Mouse (Mus musculus): Measurements from ENCODE around the gene Lingo1. TPM values are rescaled to one million over a fixed set of nuclear protein-coding genes. Genes with fewer than 3 reads are reported as not detected.

The Lingo1 gene
- polyA plus RNA-seq, 1 experiment from 2014 or later, result 2.1 TPM

GRCm38 (mm10) chr9:56591248-56591888, 204.9 kb downstream of the Lingo1 start:
- Histone ChIP-seq H3K36me3 (replicated peaks) (no peaks in the 10 kb centered on the region), H3K4me3 (no peak overlapping the region), H3K4me1 (peaks cover 23% of the 10 kb centered on the region), H3K27ac (replicated peaks) (no peak overlapping the region), H3K27me3 (replicated peaks; ENCODE audit: low read depth, poor library complexity, severe bottlenecking) (peaks cover 21% of the 10 kb centered on the region; the same call in 1 of the 2 replicates), H3K9me3 (no peaks in the 10 kb centered on the region)
- DNase-seq (ENCODE audit: low spot score), result no peak
- WGBS, result 86% methylated on average over 8 of the region's 8 CpGs

GRCm38 (mm10) chr9:56589762-56590161, 206.5 kb downstream of the Lingo1 start:
- Histone ChIP-seq H3K4me1 (peaks cover 30% of the 10 kb centered on the region), H3K27ac (replicated peaks) (peak overlapping the region; percentile 63), H3K27me3 (replicated peaks; ENCODE audit: low read depth, poor library complexity, severe bottlenecking) (peaks cover 26% of the 10 kb centered on the region; the same call in 1 of the 2 replicates), H3K4me3 (no peak overlapping the region), H3K9me3 (no peaks in the 10 kb centered on the region), H3K36me3 (replicated peaks) (no peaks in the 10 kb centered on the region)
- DNase-seq (ENCODE audit: low spot score), result no peak
- 38% methylated on average over 5 of the region's 5 CpGs for WGBS

- H3K4me3 ChIP-seq, result no peak overlapping the region
- no peak overlapping the region for H3K27ac ChIP-seq (replicated peaks)
- no peak for DNase-seq (ENCODE audit: low spot score)
- WGBS, result 53% methylated on average over 7 of the region's 7 CpGs
- no peaks in the 10 kb centered on the region for H3K9me3 ChIP-seq
- H3K36me3 ChIP-seq (replicated peaks), result no peaks in the 10 kb centered on the region
- peaks cover 36% of the 10 kb centered on the region for H3K4me1 ChIP-seq
- peaks cover 20% of the 10 kb centered on the region for H3K27me3 ChIP-seq (replicated peaks; ENCODE audit: low read depth, poor library complexity, severe bottlenecking)
Measured at GRCm38 (mm10) chr9:56584043-56584424, 212.2 kb downstream of the Lingo1 start.

GRCm38 (mm10) chr9:56583139-56584042, 212.9 kb downstream of the Lingo1 start:
- Histone ChIP-seq H3K27ac (replicated peaks) (no peak overlapping the region), H3K36me3 (replicated peaks) (no peaks in the 10 kb centered on the region), H3K9me3 (no peaks in the 10 kb centered on the region), H3K4me1 (peaks cover 36% of the 10 kb centered on the region), H3K27me3 (replicated peaks; ENCODE audit: low read depth, poor library complexity, severe bottlenecking) (peaks cover 20% of the 10 kb centered on the region), H3K4me3 (no peak overlapping the region)
- DNase-seq (ENCODE audit: low spot score), result no peak
- 64% methylated on average over 11 of the region's 11 CpGs for WGBS

- Histone ChIP-seq H3K4me1 (peaks cover 37% of the 10 kb centered on the region), H3K36me3 (replicated peaks) (no peaks in the 10 kb centered on the region), H3K27me3 (replicated peaks; ENCODE audit: low read depth, poor library complexity, severe bottlenecking) (peaks cover 20% of the 10 kb centered on the region), H3K4me3 (no peak overlapping the region), H3K9me3 (no peaks in the 10 kb centered on the region), H3K27ac (replicated peaks) (no peak overlapping the region)
- DNase-seq (ENCODE audit: low spot score), result no peak
- WGBS, result 65% methylated on average over 8 of the region's 8 CpGs
Measured at GRCm38 (mm10) chr9:56582628-56583027, 213.6 kb downstream of the Lingo1 start.

GRCm38 (mm10) chr9:56581700-56582099, 214.6 kb downstream of the Lingo1 start:
- no peak for DNase-seq (ENCODE audit: low spot score)
- no peaks in the 10 kb centered on the region for H3K9me3 ChIP-seq
- H3K4me3 ChIP-seq, result no peak overlapping the region
- no peaks in the 10 kb centered on the region for H3K36me3 ChIP-seq (replicated peaks)
- 37% methylated on average over 3 of the region's 3 CpGs for WGBS
- no peak overlapping the region for H3K27ac ChIP-seq (replicated peaks)
- peaks cover 15% of the 10 kb centered on the region; the same call in 1 of the 2 replicates for H3K27me3 ChIP-seq (replicated peaks; ENCODE audit: low read depth, poor library complexity, severe bottlenecking)
- H3K4me1 ChIP-seq, result peaks cover 46% of the 10 kb centered on the region

GRCm38 (mm10) chr9:56581016-56581415, 215.3 kb downstream of the Lingo1 start:
- Histone ChIP-seq H3K9me3 (no peaks in the 10 kb centered on the region), H3K27me3 (replicated peaks; ENCODE audit: low read depth, poor library complexity, severe bottlenecking) (peaks cover 15% of the 10 kb centered on the region; the same call in 1 of the 2 replicates), H3K4me1 (peaks cover 46% of the 10 kb centered on the region), H3K27ac (replicated peaks) (no peak overlapping the region; the same call in 1 of the 2 replicates), H3K4me3 (no peak overlapping the region), H3K36me3 (replicated peaks) (no peaks in the 10 kb centered on the region)
- no peak for DNase-seq (ENCODE audit: low spot score)
- 67% methylated on average over 8 of the region's 8 CpGs for WGBS

GRCm38 (mm10) chr9:56580101-56580500, 216.2 kb downstream of the Lingo1 start:
- H3K4me1 ChIP-seq, result peaks cover 40% of the 10 kb centered on the region
- H3K4me3 ChIP-seq, result no peak overlapping the region
- H3K27me3 ChIP-seq (replicated peaks; ENCODE audit: low read depth, poor library complexity, severe bottlenecking), result peaks cover 10% of the 10 kb centered on the region; the same call in 1 of the 2 replicates
- no peaks in the 10 kb centered on the region for H3K9me3 ChIP-seq
- WGBS, result 29% methylated on average over 4 of the region's 4 CpGs
- no peak for DNase-seq (ENCODE audit: low spot score)
- H3K36me3 ChIP-seq (replicated peaks), result no peaks in the 10 kb centered on the region
- no peak overlapping the region; the same call in 1 of the 2 replicates for H3K27ac ChIP-seq (replicated peaks)

- H3K27me3 ChIP-seq (replicated peaks; ENCODE audit: low read depth, poor library complexity, severe bottlenecking), result no peaks in the 10 kb centered on the region; the same call in none of the 2 replicates
- no peaks in the 10 kb centered on the region for H3K9me3 ChIP-seq
- peaks cover 42% of the 10 kb centered on the region for H3K4me1 ChIP-seq
- H3K4me3 ChIP-seq, result no peak overlapping the region
- DNase-seq (ENCODE audit: low spot score), result no peak
- H3K27ac ChIP-seq (replicated peaks), result no peak overlapping the region
- no peaks in the 10 kb centered on the region for H3K36me3 ChIP-seq (replicated peaks)
- 60% methylated on average over 11 of the region's 11 CpGs for WGBS
Measured at GRCm38 (mm10) chr9:56577405-56577804, 218.9 kb downstream of the Lingo1 start.

GRCm38 (mm10) chr9:56572534-56573479, 223.5 kb downstream of the Lingo1 start:
- peak overlapping the region; percentile 16; the same call in 1 of the 2 replicates for H3K27ac ChIP-seq (replicated peaks)
- no peaks in the 10 kb centered on the region for H3K36me3 ChIP-seq (replicated peaks)
- H3K4me3 ChIP-seq, result no peak overlapping the region
- no peaks in the 10 kb centered on the region for H3K9me3 ChIP-seq
- H3K27me3 ChIP-seq (replicated peaks; ENCODE audit: low read depth, poor library complexity, severe bottlenecking), result no peaks in the 10 kb centered on the region; the same call in 1 of the 2 replicates
- no peak for DNase-seq (ENCODE audit: low spot score)
- WGBS, result 62% methylated on average over 23 of the region's 23 CpGs
- peaks cover 26% of the 10 kb centered on the region for H3K4me1 ChIP-seq

All from embryonic facial prominence, embryonic 10.5 days (tissue).